Mouse (Mus musculus) T-helper 17 cell (primary cell): ENCODE results near the gene Dcaf12.

ENCODE experiments used
- in situ Hi-C, 2 experiments: fragments of 300-600 bp; cut with MboI, MseI; formaldehyde crosslinking; loops; 1 replicate in 1 of 2; 2 replicates in 1 of 2; pipeline ENCODE4 v1.15.1; 2025; ENCODE audit warnings: high pct_unique_total_duplicates in 2 of 2

The Dcaf12 gene

GRCm38 (mm10) chr4:41313722-41314121 is 967 bp downstream of the Dcaf12 start:
- in situ Hi-C loops, result loop anchor here (5.0 to 25.0 kb wide), 3 partner anchors 34 to 1676 kb away; partner anchors contain the start of genes Smim27 (in 1 of the 2), Topors (in 1 of the 2) and Ubap1 (in 1 of the 2)

DNA sequence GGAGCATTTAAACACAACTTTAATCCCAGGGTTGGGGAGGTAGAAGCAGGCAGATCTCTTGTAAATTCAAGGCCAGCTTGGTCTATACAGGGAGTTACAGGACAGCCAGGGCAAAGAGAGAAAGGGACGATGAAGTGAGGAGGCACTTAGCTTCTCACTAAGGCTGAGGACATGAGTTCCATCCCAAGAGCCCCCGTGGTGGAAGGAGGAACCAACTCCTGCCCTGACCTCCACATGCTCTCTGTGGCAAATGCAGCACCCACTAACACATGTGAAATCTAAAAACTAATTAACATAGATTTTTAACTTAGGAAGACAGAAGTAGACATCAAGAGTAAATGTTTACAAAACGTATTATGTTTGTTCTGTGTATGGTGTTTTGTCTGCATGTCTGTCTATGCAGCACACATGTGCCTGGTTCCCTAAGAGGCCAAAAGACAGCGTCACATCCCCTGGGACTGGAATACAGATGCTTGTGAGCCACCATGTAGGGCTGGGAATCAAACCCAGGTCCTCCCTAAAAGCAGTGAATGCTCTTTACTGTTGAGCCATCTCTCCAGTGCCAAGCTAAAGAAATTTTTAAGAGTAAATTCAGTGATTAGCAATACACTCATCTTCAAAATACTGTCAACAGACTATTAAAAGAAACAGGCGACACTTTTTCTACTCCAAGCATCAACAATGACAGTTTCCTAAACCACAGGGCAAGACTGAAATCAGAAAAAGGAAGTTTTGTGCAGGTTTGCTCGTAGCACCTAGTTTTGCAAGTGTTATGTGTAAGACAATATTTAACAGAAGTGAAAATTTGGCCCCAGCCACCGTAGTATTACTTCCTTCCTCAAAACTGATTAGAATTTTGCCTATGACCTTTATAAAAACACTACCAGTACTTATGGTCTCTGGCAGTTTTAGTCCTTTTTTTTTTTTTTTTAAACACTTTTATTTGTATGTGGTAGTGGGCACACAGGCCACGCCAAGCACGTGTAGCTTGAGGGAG is 3.8 kb downstream of the Dcaf12 start:
- in situ Hi-C loops, result loop anchor here (5.0 to 25.0 kb wide), 3 partner anchors 36 to 1674 kb away; partner anchors contain the start of genes Smim27 (in 1 of the 2), Topors (in 1 of the 2) and Ubap1 (in 1 of the 2)

GRCm38 (mm10) chr4:41307406-41307805 is 7.3 kb downstream of the Dcaf12 start:
- in situ Hi-C loops, result loop anchor here in 1 of 2 experiments (25.0 kb wide), 1 partner anchor 1670 kb away; no protein-coding TSS in a partner anchor

- in situ Hi-C loops, result loop anchor here in 1 of 2 experiments (25.0 kb wide), 1 partner anchor 1667 kb away; no protein-coding TSS in a partner anchor
Observed at GRCm38 (mm10) chr4:41304302-41304701, 10.4 kb downstream of the Dcaf12 start.

DNA sequence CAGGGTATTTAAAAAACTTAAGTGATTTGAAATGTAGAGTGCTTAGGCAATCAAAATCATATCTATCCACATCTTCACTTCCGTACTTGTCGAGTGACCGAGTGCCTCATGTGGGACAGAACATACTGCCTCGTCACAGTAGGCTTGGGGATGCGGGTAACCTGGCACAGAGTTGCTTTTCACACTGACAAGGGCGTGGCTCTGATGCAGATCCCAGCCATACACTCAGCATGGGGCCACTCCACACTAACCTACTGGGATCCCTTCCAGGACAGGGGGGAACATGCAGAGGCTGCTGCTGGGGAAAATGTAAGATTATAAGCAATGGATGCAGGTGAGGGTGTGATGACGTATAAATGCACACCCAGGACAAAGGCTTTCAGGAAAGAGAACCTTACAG is 11.0 kb downstream of the Dcaf12 start:
- in situ Hi-C loops, result loop anchor here in 1 of 2 experiments (25.0 kb wide), 1 partner anchor 1666 kb away; no protein-coding TSS in a partner anchor

- in situ Hi-C loops, result no loop called here
Observed at GRCm38 (mm10) chr4:41298976-41299375, 15.7 kb downstream of the Dcaf12 start.

DNA sequence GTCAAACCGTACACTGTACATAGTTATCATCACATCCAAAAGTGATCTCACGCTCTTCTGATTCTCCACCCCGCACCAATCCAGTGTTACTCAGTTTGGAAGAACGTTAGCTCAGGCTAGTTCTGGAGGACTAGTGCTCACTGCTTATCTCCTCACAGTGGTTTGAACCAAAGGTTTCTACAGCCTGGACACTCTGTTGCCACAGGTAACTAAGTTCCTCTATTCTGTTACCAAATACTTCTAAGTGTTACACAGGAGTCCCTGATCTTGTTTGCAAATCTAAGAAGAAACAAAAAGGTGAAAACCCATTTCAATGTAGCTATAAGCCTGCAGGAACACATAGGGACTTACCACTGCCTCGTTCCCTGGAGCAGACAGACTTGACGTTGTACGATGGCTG is 18.7 kb downstream of the Dcaf12 start:
- in situ Hi-C loops, result no loop called here

GRCm38 (mm10) chr4:41295507-41295906 is 19.2 kb downstream of the Dcaf12 start:
- in situ Hi-C loops, result no loop called here

DNA sequence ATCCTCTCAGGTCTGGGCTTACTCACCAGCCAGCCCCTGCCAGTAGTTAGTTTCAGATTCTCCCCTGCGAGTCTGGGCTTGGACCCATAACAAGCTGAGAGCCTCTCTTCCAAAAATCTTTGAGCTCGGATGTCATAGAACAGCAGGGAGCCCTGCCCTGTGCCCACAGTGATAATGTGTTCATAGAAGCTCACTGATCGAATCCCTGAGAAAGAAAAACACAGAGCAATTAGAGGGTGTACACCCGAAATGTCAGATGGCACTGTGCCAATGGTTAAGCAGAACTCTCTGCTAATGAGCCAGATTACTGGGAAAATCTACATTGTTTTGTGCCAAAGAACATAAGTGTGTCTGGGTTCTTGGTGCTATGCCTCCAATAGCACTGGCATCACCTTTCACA is 20.8 kb downstream of the Dcaf12 start:
- in situ Hi-C loops, result no loop called here

GRCm38 (mm10) chr4:41289802-41290201 is 24.9 kb downstream of the Dcaf12 start:
- in situ Hi-C loops, result no loop called here

GRCm38 (mm10) chr4:41286420-41286819 is 28.3 kb downstream of the Dcaf12 start:
- in situ Hi-C loops, result no loop called here

GRCm38 (mm10) chr4:41284087-41284486 is 30.6 kb downstream of the Dcaf12 start:
- in situ Hi-C loops, result no loop called here

DNA sequence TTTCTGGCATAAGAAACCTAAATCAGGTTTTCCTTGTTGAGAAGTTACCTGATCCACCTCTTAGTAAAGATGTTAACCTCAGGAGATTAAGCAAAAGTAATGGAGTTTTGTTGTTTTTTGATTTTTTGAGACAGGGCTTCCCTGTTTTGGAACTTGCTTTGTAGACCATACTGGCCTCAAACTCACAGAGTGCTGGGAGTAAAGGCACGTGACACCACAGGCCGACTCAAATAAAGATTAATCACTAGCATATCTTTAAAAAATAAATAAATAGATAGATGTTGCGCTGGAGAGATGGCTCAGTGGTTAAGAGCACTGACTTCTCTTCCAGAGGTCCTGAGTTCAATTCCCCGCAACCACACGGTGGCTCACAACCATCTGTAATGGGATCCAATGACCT is 38.8 kb downstream of the Dcaf12 start:
- in situ Hi-C loops, result no loop called here

DNA sequence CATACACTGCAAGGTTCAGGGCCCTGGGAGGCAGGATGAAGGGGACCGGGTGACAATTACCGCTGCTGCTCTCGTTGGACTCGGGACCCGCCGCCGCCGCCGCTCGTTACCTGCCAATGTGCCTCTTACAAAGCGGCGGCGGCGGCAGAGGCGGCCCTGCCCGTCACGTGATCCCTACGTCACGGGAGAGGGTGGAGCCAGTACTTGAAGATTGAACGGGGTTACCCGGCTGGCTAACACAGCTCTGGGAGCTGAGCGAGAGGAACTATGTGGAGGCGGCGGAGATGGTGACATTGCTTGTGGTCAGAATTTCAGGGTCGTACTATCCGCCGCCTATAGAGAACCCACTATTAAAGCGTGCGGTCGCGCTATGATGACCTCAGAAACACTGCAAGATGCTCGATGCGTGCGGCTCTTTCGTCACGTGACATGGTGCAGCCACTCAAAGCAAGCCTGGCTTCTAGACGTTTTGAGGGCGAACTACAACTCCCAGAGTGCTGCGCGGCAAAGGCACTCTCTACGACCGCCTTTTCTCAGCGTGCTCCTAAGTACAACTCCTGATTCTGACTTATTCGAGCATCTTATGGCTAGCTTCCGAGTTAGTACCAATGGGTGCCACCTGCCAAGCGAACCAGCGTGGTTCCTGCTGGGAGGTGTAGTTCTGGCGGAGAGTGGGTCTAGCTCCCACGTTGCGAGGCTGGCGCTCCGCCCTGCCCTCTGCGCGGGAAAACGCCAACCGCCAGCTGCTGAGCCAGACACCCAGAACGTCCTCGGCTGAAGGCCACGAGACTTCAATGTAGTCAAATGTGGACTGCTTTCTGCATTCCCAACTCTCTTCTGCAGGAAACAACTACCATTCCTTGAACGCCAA is 39.5 kb downstream of the Dcaf12 start, which contains the start of gene Ubap2:
Gene Ubap2, minus strand, starts transcription at position 165 of the 871 bp plus-strand sequence.
- in situ Hi-C loops, result no loop called here

DNA sequence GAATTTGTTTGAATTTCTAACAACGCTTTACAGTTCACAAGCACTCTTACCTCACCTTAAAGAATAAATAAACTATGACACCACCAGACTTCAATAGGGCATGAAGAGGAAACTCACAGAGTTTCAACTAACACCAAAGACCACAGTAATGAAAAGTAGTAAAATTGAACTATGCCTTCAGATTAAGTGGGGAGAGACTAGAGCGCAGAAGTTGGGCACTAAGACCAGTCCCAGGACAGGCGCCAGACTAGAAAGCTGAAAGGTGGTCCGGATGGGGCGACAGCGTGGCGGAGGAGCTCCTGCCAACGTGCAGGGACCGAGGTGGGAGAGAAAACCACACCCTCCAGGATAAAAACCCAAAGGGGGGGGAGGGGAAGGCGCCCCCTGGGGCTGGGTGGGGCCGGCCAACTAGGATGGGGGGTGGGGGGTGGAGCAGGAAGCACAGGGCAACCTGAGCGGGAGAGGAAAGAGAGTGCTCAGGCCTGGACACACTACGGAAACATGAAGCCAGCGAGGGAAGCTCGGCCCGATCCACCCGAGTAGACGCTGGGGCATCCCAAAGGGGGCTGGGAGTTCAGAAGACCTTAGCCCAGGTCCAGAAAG is 40.2 kb downstream of the Dcaf12 start:
- in situ Hi-C loops, result no loop called here

DNA sequence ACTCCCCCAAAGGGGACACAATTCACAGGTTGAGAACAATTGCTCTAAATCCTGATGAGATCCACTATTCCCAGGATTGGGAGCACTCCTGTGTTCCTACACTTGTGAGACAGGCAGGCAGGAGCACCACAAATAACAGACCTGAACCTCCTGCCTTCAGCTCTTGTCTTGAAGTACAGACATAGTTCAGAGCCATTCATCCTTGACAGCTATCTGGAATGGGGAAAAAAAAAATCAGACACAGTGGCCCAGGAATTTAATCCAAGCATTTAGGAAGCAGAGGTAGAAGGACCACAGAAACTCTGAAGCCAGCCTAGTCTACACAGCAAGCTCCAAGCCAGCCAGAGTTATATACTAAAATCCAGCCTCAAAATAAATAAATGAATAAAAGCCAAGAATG is 46.6 kb downstream of the Dcaf12 start:
- in situ Hi-C loops, result no loop called here

DNA sequence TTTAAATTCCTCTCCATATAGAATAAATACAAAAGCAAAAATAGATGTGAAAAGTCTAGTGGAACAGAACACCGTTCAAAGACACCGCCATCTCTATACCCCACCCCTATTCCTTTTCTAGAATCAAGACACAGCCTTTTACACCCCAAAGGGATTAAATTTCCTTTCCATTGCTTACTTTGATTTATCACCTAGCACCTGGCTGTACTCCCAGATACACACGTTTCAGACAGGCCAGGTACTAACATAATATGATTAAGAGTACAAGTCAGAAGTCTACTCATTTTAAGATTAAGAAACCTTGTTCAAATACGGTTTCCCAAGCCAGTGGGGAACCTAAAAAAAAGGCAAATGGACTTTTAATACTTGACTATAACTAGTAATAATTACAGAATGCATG is 48.3 kb downstream of the Dcaf12 start:
- in situ Hi-C loops, result no loop called here

- in situ Hi-C loops, result no loop called here
Observed at GRCm38 (mm10) chr4:41260691-41261090, 54.0 kb downstream of the Dcaf12 start.

DNA sequence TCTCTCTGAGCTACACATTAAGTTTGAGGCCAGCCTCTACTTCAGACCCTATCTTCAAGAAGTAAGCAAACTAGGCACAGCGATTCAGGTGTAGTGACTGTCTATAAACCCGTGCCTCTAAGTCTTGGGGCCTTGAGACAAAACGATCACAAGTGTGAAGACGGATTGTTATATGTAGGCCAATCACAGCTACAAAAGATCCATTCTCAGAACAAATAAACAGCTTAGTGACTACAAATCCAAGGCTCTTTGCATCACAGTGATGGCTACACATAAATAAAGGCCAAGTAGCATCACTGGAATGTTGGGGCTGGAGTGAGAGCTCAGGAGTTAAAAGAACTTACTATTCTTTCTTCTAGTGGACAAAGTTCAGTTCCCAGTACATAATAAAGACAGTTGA is 55.7 kb downstream of the Dcaf12 start:
- in situ Hi-C loops, result no loop called here

- in situ Hi-C loops, result no loop called here
Observed at GRCm38 (mm10) chr4:41257752-41258151, 56.9 kb downstream of the Dcaf12 start.

DNA sequence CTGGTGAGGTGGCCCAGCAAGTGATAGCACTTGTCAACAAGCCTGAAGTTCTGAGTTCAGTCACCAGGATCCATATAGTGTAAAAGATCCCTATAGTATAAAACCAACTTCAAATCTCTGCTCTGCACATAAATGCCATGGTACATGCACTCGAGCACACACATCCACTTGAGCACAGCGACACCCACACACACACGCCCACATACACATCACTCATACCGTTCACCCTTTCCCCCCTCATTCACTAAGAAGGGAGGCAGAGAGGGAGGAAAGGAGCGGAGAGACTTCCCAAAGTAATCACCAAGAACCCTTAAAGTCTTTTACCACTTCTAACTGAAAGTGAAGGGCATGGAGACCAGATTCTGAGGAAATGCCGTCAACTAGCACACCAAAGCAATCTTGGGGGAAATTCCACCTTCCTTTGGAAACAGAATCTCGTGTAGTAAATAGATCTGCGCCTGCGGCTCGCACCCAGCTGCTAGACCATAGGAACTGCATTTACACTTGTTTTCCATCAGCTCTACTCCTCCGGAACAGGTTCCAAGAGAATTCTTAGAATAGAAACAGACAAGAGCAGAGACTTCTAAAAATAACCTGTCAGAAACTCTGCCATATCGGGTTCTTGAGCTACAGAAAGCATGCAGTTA is 59.0 kb downstream of the Dcaf12 start:
- in situ Hi-C loops, result no loop called here
